Mouse (Mus musculus): ENCODE data around the gene Slc25a31. TPM values are rescaled to one million over a fixed set of nuclear protein-coding genes. Genes with fewer than 3 reads are reported as not detected.

Slc25a31 gene
- polyA plus RNA-seq, 1 experiment from 2014 or later: 0.11 TPM

DNA sequence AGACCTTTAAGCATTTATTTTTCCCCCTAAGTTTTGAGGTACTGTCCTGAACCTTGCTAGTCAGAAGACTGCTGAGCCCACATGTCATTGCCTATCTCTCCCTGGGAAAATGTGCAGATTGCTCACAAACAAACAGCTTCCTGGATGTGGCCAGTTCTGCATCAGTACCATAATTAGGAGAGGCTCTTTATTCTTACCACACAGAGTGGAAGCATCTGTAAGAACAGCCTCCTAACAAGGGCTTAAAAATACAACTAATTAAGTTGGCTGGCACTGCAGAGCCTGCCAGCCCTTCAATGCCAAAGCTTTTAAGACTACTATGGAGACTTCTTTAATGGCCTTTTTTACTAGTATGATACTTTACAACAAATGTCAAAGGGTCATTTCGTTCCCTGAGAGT lies 35.1 kb upstream of the Slc25a31 start:
- Histone ChIP-seq H3K9me3 (replicated peaks; ENCODE audit: low read length) (no peaks in the 10 kb centered on the region), H3K9ac (ENCODE audit: low read depth, low read length) (no peak overlapping the region), H3K27ac (no peak overlapping the region), H3K36me3 (ENCODE audit: insufficient read depth, low read length) (0 out of 2 replicates have a peak, but pooled peaks cover 4% of the 10 kb centered on the region), H3K4me3 (replicated peaks; ENCODE audit: low read depth, low read length) (no peak overlapping the region), H3K27me3 (ENCODE audit: insufficient read depth, low read length) (no peaks in the 10 kb centered on the region), H3K4me2 (ENCODE audit: low read length) (no peak overlapping the region), H3K4me1 (replicated peaks; ENCODE audit: insufficient read depth, low read length) (no peaks in the 10 kb centered on the region)
- DNase-seq (ENCODE audit: low spot score) (no peak), ATAC-seq (replicated peaks; ENCODE audit: low FRiP score, low read depth) (no peak)
- no peak for TF ChIP-seq CTCF (IDR thresholded peaks at IDR 0.05; ENCODE audit: low read depth)
- 79% methylated on average over 1 of the region's 1 CpGs for WGBS

DNA sequence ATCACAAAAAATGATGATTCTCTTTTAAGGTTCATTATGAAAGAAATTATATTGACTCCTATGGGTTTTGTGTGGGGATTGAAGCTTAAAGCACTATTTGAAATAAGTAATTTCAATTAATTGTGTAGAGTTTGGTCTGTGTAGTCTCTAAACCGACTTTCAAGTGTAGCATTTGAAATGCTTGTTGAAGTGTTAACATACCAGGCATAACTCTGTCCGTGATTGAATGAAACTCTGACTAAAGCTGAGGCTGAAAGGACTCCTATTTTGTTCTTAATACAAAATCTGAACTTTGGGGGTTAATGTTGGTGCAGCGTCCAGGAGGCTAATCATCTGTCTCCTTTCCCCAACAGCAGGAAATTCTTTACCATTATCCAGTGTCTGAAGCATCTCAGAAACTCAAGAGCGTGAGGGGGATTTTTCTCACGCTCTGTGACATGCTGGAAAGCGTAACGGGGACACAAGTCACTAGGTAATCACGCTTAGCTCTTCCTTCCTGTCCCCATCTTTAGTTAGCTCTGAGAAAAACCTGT lies 33.7 kb upstream of the Slc25a31 start:
- 61% methylated on average over 8 of the region's 8 CpGs for WGBS
- DNase-seq (ENCODE audit: low spot score) (no peak), ATAC-seq (replicated peaks; ENCODE audit: low FRiP score, low read depth) (no peak)
- Histone ChIP-seq H3K27ac (no peak overlapping the region), H3K4me3 (replicated peaks; ENCODE audit: low read depth, low read length) (no peak overlapping the region), H3K9ac (ENCODE audit: low read depth, low read length) (no peak overlapping the region), H3K4me2 (ENCODE audit: low read length) (no peak overlapping the region), H3K36me3 (ENCODE audit: insufficient read depth, low read length) (0 out of 2 replicates have a peak, but pooled peaks cover 4% of the 10 kb centered on the region), H3K4me1 (replicated peaks; ENCODE audit: insufficient read depth, low read length) (no peaks in the 10 kb centered on the region), H3K27me3 (ENCODE audit: insufficient read depth, low read length) (no peaks in the 10 kb centered on the region), H3K9me3 (replicated peaks; ENCODE audit: low read length) (no peaks in the 10 kb centered on the region)
- TF ChIP-seq CTCF (IDR thresholded peaks at IDR 0.05; ENCODE audit: low read depth): no peak

DNA sequence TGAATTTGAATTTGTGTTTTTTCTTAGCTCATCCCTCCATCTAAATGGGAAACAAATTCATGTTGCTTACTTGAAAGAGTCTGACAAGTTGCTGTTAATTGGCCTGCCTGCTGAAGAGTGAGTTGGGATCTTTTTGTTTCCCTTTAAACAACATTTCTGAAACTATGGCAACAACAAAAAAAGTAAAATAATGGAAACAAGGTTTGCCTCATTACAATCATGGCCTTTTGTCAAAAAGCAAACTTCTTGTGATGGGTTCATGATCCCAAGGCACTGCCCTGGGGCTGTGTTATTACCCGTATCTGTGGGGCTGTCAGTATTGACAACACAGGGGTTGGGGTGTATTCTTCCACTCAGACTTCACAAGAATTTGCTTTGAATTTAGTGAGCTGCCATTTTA lies 29.8 kb upstream of the Slc25a31 start:
- 68% methylated on average over 1 of the region's 1 CpGs for WGBS
- no peak for DNase-seq (ENCODE audit: low spot score)
- no peak overlapping the region for H3K4me3 ChIP-seq (replicated peaks; ENCODE audit: low read depth, low read length)
- no peak for ATAC-seq (replicated peaks; ENCODE audit: low FRiP score, low read depth)
- TF ChIP-seq CTCF (IDR thresholded peaks at IDR 0.05; ENCODE audit: low read depth): no peak
- H3K4me1 ChIP-seq (replicated peaks; ENCODE audit: insufficient read depth, low read length): no peaks in the 10 kb centered on the region
- no peak overlapping the region for H3K9ac ChIP-seq (ENCODE audit: low read depth, low read length)
- H3K27ac ChIP-seq: no peak overlapping the region
- H3K36me3 ChIP-seq (ENCODE audit: insufficient read depth, low read length): no peaks in the 10 kb centered on the region
- no peaks in the 10 kb centered on the region for H3K27me3 ChIP-seq (ENCODE audit: insufficient read depth, low read length)
- no peaks in the 10 kb centered on the region for H3K9me3 ChIP-seq (replicated peaks; ENCODE audit: low read length)
- no peak overlapping the region for H3K4me2 ChIP-seq (ENCODE audit: low read length)

DNA sequence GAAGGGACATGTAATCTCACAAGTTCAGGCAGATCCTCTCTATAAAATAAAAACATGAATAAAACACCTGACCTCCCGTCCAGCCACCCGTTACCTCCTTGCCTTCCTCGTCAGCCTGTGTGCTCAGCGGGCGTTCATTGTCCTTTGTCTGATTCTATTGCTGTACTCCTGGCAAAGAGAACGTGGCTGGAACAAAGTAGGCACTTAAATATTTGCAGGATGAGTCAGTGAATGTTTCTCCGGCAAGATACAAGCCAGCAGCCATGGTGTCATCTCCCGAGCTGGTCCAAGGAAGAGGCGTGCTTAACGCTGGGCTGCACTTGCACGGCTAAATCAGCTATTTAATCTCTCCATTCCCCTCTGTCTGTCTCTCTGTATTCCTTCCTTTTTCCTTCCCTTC lies 26.3 kb upstream of the Slc25a31 start:
- H3K9ac ChIP-seq (ENCODE audit: low read depth, low read length): no peak overlapping the region
- DNase-seq (ENCODE audit: low spot score): peak; percentile 18
- H3K27me3 ChIP-seq (ENCODE audit: insufficient read depth, low read length): no peaks in the 10 kb centered on the region
- TF ChIP-seq CTCF (IDR thresholded peaks at IDR 0.05; ENCODE audit: low read depth): no peak
- ATAC-seq (replicated peaks; ENCODE audit: low FRiP score, low read depth): peak; percentile 69; the same call in 1 of the 2 replicates
- H3K4me3 ChIP-seq (replicated peaks; ENCODE audit: low read depth, low read length): no peak overlapping the region
- no peak overlapping the region for H3K4me2 ChIP-seq (ENCODE audit: low read length)
- H3K27ac ChIP-seq: no peak overlapping the region
- 49% methylated on average over 11 of the region's 11 CpGs for WGBS
- no peaks in the 10 kb centered on the region for H3K36me3 ChIP-seq (ENCODE audit: insufficient read depth, low read length)
- H3K4me1 ChIP-seq (replicated peaks; ENCODE audit: insufficient read depth, low read length): no peaks in the 10 kb centered on the region; the same call in 1 of the 2 replicates
- H3K9me3 ChIP-seq (replicated peaks; ENCODE audit: low read length): no peaks in the 10 kb centered on the region

DNA sequence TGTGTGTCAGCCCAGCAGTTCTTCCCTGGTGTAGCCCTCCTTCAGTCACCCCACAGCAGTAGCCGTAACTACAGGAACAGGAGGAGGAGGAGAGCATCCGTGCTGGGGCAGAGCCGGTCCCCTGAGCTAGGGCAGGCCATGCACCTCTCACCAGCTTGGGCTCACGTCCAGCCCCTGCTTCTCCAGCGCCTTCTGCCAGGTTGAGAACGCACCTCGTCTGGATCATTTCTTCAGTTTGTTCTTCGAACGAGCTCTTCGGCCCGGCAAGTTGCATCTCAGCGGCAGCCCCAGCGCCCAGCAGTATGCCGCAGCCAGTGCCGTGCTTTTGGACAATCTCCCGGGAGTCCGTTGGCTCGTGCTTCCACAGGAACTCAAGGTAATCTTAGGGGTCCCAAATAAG lies 25.5 kb upstream of the Slc25a31 start:
- H3K27ac ChIP-seq: no peak overlapping the region
- no peak for TF ChIP-seq CTCF (IDR thresholded peaks at IDR 0.05; ENCODE audit: low read depth)
- H3K9ac ChIP-seq (ENCODE audit: low read depth, low read length): no peak overlapping the region
- ATAC-seq (replicated peaks; ENCODE audit: low FRiP score, low read depth) (no peak), DNase-seq (ENCODE audit: low spot score) (no peak)
- WGBS: 88% methylated on average over 18 of the region's 18 CpGs
- H3K4me1 ChIP-seq (replicated peaks; ENCODE audit: insufficient read depth, low read length): no peaks in the 10 kb centered on the region; the same call in 1 of the 2 replicates
- no peaks in the 10 kb centered on the region for H3K9me3 ChIP-seq (replicated peaks; ENCODE audit: low read length)
- no peaks in the 10 kb centered on the region for H3K27me3 ChIP-seq (ENCODE audit: insufficient read depth, low read length)
- no peak overlapping the region for H3K4me3 ChIP-seq (replicated peaks; ENCODE audit: low read depth, low read length)
- H3K4me2 ChIP-seq (ENCODE audit: low read length): no peak overlapping the region
- H3K36me3 ChIP-seq (ENCODE audit: insufficient read depth, low read length): no peaks in the 10 kb centered on the region; the same call in 1 of the 2 replicates

DNA sequence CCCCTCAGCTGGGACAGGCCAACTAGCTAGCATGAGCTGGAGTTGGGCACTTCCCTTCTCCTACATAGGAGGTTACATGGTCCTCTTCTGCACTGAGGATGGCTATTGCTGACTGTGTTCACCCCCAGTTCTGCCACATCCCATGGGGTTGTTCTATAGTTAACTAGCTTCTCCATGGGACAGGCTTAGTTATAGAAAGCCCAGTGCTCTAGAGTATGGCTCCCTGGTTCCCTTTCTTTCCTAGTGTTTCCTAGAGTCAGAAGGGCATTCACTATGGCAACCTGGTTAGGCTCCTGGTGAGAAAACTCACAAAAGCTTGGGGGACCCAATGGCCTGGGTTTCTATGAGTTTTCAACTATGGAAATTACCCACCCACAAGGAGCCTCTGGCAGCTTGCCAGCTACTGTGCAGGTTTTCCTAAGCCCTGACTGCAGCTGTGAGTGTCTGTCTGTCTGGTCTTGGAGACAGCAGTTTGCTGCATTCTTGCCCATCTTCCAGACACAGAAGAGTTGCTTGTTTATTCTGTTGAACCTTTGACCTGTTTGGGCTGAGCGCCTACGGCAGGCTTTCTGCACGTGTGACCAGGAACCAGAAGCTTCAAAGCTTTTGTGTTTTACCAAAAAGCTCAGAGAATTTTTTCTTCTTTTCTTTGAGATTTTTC lies 22.7 kb upstream of the Slc25a31 start:
- DNase-seq (ENCODE audit: low spot score): peak; percentile 21
- Histone ChIP-seq H3K4me1 (replicated peaks; ENCODE audit: insufficient read depth, low read length) (no peaks in the 10 kb centered on the region; the same call in 1 of the 2 replicates), H3K27me3 (ENCODE audit: insufficient read depth, low read length) (no peaks in the 10 kb centered on the region), H3K4me3 (replicated peaks; ENCODE audit: low read depth, low read length) (no peak overlapping the region), H3K27ac (no peak overlapping the region), H3K36me3 (ENCODE audit: insufficient read depth, low read length) (no peaks in the 10 kb centered on the region; the same call in 1 of the 2 replicates), H3K9me3 (replicated peaks; ENCODE audit: low read length) (no peaks in the 10 kb centered on the region), H3K9ac (ENCODE audit: low read depth, low read length) (no peak overlapping the region), H3K4me2 (ENCODE audit: low read length) (no peak overlapping the region)
- ATAC-seq (replicated peaks; ENCODE audit: low FRiP score, low read depth): no peak
- no peak for TF ChIP-seq CTCF (IDR thresholded peaks at IDR 0.05; ENCODE audit: low read depth)
- 11% methylated on average over 3 of the region's 3 CpGs for WGBS

Data from kidney, postnatal 0 days (tissue).